Mouse (Mus musculus) heart, postnatal 10 days (tissue): ENCODE measurements at regions not wholly inside any gene's neighbourhood (a gene's known extent, or its start where the extent isn't known, plus 50 kb on each side); places are given as distances from the start of the nearest gene placed in this dataset.

Experiments used
- DNase-seq, 2 experiments: peaks; one replicate each; pipeline ENCODE4 v3.0.0; 2021
- intact Hi-C: fragments of 180-260 bp; cut with DNase I; formaldehyde crosslinking; loops from one replicate; pipeline ENCODE4 v1.15.1; 2025

DNA sequence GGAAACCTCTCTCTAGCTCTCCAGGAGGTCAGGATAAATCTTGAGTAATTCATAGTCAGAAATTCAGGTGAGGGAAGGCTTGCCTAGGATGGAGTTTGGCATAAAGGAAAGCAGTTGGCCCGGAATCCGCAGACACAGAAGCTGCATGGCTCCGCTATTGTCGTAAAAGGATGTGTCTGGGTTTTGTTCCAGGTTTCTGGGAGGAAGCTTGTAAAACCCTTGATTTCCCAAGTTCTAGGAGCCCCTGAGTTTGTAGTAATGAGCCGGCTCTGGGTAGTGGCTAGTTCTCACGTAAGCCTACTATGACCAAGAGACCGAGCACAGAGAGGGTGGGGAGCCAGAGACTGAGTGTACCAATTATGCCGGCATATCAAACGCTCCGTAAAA, 52.7 kb upstream of the Gm21915 start:
- intact Hi-C loops: loop anchor here (5.0 kb wide), 1 partner anchor 135 kb away; no protein-coding TSS in a partner anchor
- DNase-seq: peak in 1 of 2 experiments; percentile 12

DNA sequence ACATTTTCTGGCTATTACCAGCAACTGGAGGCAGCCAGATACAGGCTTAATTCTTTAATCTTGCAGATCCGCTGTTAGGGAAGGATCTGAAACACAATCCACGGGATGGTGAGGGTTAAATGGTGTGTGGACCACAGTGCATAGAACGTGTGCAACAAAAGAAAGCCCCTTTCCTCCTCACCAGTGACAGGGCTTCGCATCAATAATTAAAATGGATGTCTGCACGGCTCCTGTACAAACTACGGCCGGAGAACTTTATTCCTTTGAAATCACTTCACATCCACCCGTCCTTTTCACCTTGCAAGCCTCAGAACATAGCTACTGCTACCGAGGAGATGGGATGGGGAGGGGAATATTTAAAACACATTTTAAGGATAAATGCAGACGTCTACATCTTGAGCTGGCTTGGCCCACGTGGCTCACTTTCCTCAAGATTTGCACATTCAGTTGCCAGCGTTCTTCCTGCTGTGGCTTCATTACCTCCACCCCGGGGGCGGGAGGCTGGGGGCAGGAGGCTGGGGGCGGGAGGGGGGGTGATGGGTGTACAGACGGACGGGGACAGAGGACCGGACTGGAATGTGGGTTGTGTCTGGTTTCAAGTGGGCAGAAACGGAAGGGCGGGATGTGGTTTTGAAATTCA, 53.3 kb upstream of the Gm21915 start:
- intact Hi-C loops: loop anchor here (5.0 kb wide), 1 partner anchor 135 kb away; no protein-coding TSS in a partner anchor
- no peak for DNase-seq

GRCm38 (mm10) chr9:40616426-40617035, 53.9 kb upstream of the Gm21915 start:
- intact Hi-C loops: loop anchor here (5.0 kb wide), 1 partner anchor 136 kb away; no protein-coding TSS in a partner anchor

DNA sequence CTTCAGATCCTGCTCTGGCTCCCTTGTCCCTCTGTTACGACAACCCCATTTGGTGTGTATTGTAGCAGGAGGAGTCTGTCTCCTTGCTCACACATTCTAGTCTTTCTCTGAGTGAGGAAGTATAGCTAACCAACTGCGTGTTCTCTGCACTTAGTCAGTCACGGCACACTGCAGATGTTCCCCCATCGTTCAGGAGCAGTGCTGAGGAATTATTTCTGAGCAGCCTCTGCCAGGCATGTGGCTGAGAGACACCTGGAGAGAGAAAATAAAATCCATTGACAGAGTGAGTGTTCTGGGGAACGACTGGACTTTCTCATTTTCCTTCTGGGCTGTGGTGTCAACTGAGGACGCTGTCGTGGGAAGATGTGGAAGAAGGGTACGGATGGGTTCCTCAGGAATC, 54.5 kb upstream of the Gm21915 start:
- DNase-seq: no peak
- intact Hi-C loops: loop anchor here (5.0 kb wide), 1 partner anchor 136 kb away; no protein-coding TSS in a partner anchor

More at GRCm38 (mm10) chr9:40616426-40617035, 53.9 kb upstream of the Gm21915 start:
- peak; percentile 78 to 85 for DNase-seq

DNA sequence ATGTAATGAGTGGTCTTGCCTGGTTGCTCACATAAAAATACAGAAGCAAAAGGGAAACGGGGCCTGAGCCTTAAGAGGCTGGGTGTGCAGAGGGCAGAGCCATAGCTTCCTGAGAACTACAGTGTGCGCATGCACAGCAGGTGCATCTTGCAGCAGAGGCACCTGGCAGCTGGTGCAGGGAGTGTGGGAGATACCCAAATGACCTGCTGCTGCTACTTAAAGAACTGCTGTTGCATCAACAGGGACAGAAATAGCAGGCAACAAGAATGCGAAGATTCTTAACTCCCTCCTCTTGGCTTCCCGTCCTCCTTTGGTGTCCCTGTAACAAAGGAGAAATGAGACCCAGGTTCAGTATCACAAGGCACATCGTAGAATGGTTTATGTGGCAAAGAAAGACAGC, 56.3 kb upstream of the Gm21915 start:
- DNase-seq: no peak
- intact Hi-C loops: no loop called here

- no peak for DNase-seq
- intact Hi-C loops: no loop called here
Observed at GRCm38 (mm10) chr9:40613182-40613581, 57.2 kb upstream of the Gm21915 start.

- no peak for DNase-seq
- intact Hi-C loops: no loop called here
Observed at GRCm38 (mm10) chr9:40612755-40613154, 57.7 kb upstream of the Gm21915 start.

DNA sequence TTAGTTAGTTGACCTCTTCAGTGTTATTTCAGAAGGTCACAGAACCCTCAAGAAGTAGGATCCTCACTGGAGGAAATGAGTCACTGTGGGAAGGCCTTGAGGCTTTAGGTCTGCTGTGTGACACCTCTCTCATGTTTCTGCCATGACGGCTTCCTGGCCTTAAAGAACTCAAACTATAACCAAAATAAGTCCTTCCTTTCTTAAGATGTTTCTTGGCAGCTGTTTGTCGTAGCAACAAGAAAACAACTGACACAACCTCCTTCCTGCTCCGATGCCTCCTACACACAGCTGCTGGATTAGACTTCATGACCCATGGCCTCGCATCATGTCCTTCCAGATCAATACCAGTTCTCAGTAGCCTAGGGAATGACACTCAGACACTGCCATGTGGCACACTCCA, 58.1 kb upstream of the Gm21915 start:
- peak in 1 of 2 experiments; percentile 7 for DNase-seq
- intact Hi-C loops: no loop called here

GRCm38 (mm10) chr9:40611626-40612025, 58.8 kb upstream of the Gm21915 start:
- no peak for DNase-seq
- intact Hi-C loops: no loop called here

GRCm38 (mm10) chr9:40608596-40608995, 61.8 kb upstream of the Gm21915 start:
- DNase-seq: no peak
- intact Hi-C loops: no loop called here

- no peak for DNase-seq
- intact Hi-C loops: no loop called here
Observed at GRCm38 (mm10) chr9:40607941-40608340, 62.5 kb upstream of the Gm21915 start.

DNA sequence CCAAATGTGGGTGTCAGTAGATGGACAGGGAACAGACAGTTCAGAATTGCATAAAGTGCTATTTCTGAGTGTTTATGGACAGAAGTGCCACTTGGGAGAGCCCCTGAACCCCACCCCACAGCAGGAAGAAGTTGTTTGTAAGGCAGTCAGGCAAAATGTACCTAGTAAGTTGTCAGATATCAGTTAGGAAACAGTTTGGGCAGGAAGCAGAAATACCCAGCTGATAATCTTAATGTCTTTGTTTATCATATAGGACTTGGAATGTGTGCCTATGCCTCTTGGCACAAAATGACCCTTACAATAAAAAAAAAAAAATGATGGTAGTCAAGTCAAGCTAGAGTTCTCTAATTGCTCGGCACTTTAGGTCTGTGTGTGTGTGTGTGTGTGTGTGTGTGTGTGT, 66.9 kb upstream of the Gm21915 start:
- intact Hi-C loops: no loop called here
- no peak for DNase-seq

DNA sequence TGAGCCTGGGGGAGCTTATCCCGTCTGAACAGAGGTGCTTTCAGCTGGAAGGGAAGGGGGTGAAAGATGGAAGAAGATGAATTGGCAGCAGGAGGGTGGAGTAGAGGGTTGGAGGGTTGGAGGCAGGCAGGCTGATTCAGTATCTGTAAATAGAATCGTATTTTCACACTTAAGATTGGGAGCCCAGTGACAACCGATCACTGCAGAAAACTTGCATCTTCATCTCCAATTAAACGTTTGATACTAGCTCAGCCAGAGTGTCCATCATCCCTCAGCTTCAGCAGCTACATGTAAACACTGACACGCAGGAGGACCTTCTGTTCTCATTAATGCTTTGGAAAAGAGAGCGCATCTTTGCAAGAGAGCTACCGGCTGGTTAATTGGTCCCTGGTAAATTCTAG, 67.2 kb upstream of the Gramd1b start:
- DNase-seq: no peak
- intact Hi-C loops: no loop called here

DNA sequence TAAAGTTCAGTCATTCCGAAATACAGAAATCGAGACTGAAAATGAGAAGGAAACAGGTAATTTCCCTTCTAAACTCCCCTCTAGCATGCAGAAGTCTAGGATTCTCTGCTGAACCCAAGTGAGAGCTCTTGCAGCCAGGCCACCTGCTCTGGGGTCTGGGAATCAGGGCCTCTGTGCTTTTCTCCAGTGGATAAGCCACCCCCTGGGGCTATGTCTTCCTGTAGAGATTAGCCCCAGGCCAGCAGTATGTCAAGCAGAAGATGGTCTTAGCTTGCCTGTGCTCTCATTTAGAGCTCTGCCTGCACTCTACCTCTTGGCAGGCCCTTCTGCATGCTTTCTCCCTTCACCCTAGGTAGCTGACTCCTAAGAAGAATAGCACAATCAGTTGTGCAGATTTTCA, 56.2 kb upstream of the Gramd1b start:
- DNase-seq: no peak
- intact Hi-C loops: no loop called here

GRCm38 (mm10) chr9:40586581-40586980, 55.4 kb upstream of the Gramd1b start:
- no peak for DNase-seq
- intact Hi-C loops: no loop called here

- DNase-seq: peak; percentile 70 to 84
- intact Hi-C loops: loop anchor here (1.0 kb wide), 1 partner anchor 168 kb away; no protein-coding TSS in a partner anchor
Observed at GRCm38 (mm10) chr9:40583554-40583953, 52.4 kb upstream of the Gramd1b start.

DNA sequence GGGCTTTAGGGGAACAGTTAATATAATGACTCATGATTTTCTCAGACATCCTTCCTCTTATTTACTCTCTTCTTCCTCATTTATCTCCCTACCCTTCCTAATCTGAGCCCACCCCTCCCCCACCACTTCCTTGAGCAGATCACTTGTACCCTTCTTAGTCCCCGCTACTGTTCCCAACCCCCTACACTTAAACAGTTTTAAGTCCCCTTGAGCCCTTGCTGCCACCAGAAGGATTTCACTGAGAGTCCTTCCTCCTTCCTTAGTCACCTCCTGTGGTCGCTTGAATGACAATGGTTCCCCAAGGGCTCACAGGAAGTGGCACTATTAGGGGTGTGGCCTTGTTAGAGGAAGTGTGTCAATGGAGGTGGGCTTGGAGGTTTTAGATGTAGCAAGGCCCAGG, 50.7 kb upstream of the Gramd1b start:
- no peak for DNase-seq
- intact Hi-C loops: no loop called here
